Mouse (Mus musculus) embryonic fibroblast, embryonic 13.5 days (primary cell): ENCODE results near the gene Tst. TPM values are rescaled to one million over a fixed set of nuclear protein-coding genes. Genes with fewer than 3 reads are reported as not detected.

ENCODE experiments used
- H3K27ac ChIP-seq: 2 replicates; pipeline ENCODE4 v1.5.1; 2012; ENCODE audit warnings: low read length, control low read depth, inconsistent platforms; ENCODE audit not compliant: insufficient read depth
- H3K4me1 ChIP-seq: 2 replicates; pipeline ENCODE4 v1.6.1; 2011; ENCODE audit warnings: low read length; ENCODE audit not compliant: control insufficient read depth, insufficient read depth
- H3K4me3 ChIP-seq: 2 replicates; pipeline ENCODE4 v1.5.1; 2011; ENCODE audit warnings: mild to moderate bottlenecking, control low read depth, low read length; ENCODE audit not compliant: insufficient read depth
- CTCF ChIP-seq: IDR thresholded peaks from 2 replicates; pipeline ENCODE4 v1.5.1; 2011; ENCODE audit warnings: mild to moderate bottlenecking, control low read depth, low read length, moderate library complexity, borderline replicate concordance; ENCODE audit not compliant: insufficient read depth
- POLR2A ChIP-seq: IDR thresholded peaks from 2 replicates; pipeline ENCODE4 v1.6.1; 2011; ENCODE audit warnings: low read depth, mild to moderate bottlenecking, control low read depth, low read length, moderate library complexity
- polyA plus RNA-seq: library from polyadenylated mRNA; stranded (reverse); fragments of >200 nt; gene quantifications from 2 replicates; pipeline ENCODE4 v1.2.4, GENCODE M21; 2011; ENCODE audit warnings: low read depth; ENCODE audit not compliant: missing spikeins, insufficient read length

Tst gene
- polyA plus RNA-seq, 1 experiment: 3.5 TPM

DNA sequence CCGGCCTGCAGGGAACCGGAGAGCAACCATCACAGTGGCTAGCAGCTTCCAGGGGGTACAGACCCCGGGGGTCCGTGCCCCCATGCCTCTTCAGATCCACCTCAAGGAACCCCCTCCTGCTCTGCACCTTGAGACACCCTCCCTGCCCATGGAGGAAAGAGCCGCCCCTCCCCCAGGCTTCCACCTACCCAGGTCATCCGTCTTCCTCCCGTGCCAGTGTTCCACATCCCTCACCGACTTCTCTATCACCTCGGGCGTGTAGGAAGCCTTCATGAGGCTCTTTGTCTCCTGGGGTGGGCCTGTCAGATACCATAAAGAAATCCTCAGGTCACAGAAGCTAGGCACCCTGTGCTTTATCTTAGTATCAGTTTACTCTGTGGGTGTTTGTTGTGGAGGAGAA is 27.2 kb downstream of the Tst start:
- TF ChIP-seq POLR2A (no peak), CTCF (no peak)
- H3K27ac ChIP-seq: no peak overlapping the region
- no peaks in the 10 kb centered on the region for H3K4me1 ChIP-seq
- no peak overlapping the region for H3K4me3 ChIP-seq

DNA sequence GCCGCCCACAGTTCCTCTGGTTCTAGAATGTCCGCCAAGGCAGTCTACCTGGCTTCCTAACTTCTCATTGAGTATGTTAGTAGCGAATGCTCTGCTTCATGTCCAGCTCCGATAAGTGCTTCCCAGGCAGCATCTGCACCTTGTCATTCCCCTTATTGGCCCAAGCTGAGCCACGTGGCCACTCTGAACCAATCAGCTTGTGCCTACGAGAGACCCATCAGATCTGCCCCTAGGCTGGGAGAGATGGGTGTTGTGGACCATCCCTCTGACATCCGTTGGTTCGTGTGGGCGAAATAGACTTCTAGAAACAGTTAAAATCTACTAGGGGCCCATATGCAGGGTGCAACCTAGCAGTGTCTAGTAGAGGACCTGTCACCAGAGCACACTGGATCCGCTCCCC is 27.8 kb downstream of the Tst start:
- H3K4me1 ChIP-seq: no peaks in the 10 kb centered on the region
- H3K4me3 ChIP-seq: no peak overlapping the region
- H3K27ac ChIP-seq: no peak overlapping the region
- TF ChIP-seq POLR2A (no peak), CTCF (no peak)

DNA sequence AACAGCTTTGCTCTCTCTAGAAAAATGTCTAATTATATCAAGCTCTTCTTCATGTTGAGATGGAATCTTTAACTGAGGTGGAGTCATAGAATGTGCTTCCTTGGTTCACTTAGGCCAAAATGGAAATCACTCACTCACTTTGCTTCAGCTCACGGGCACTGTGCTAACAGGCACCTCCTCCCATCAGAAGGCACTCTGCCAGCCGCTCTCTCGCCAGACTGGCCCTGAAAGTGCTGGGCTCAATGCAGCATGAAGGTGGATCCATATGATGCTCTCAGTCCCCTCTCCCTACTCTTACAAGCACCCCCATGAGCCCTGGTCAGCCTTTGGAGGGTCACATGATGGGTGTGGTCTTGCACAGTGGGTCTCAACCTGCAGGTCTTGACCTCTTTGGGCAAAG is 31.5 kb downstream of the Tst start:
- H3K4me1 ChIP-seq: no peaks in the 10 kb centered on the region
- no peak overlapping the region for H3K4me3 ChIP-seq
- H3K27ac ChIP-seq: no peak overlapping the region
- TF ChIP-seq POLR2A: no peak
- no peak for TF ChIP-seq CTCF

DNA sequence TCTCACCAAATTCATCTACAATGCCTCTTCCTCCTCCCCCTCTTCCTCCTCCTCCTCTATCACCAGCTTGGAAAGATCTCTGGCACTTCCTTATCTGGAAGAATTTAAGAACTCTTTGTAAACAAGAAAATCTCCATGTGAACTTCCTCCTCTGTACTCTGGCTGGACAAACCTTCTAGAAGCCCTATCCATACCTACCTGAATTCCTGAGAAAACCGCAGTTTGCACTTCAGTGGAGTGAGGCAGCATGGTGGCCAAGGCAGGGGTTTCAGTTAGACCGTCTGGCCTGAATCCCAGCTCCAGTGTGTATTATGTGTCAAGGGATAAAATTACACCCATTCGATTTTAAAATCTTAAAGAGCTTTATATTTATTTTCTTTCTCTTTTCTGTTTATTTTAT is 32.9 kb downstream of the Tst start:
- H3K27ac ChIP-seq: no peak overlapping the region
- TF ChIP-seq POLR2A (no peak), CTCF (no peak)
- H3K4me1 ChIP-seq: no peaks in the 10 kb centered on the region
- H3K4me3 ChIP-seq: no peak overlapping the region

DNA sequence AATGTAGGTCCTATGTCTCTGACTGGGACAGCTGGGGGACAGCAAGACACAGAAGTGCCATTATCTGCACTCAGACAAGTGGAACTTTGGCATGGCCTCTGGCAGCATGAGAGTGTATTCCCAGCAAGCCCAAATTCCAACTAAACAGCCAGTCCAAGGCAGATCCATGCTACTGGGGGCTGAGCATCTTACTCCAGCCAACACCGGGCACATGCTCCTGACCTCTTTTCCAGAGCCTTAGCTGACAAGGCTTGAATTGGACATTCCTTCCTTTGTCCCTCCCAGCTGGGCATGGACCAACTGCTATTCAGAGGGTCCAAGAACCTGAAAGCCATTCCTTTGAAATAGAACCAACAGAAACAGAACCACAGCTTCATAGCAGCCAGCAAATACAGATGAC is 36.1 kb downstream of the Tst start:
- no peak for TF ChIP-seq CTCF
- TF ChIP-seq POLR2A: no peak
- Histone ChIP-seq H3K4me3 (no peak overlapping the region), H3K27ac (no peak overlapping the region), H3K4me1 (no peaks in the 10 kb centered on the region)

DNA sequence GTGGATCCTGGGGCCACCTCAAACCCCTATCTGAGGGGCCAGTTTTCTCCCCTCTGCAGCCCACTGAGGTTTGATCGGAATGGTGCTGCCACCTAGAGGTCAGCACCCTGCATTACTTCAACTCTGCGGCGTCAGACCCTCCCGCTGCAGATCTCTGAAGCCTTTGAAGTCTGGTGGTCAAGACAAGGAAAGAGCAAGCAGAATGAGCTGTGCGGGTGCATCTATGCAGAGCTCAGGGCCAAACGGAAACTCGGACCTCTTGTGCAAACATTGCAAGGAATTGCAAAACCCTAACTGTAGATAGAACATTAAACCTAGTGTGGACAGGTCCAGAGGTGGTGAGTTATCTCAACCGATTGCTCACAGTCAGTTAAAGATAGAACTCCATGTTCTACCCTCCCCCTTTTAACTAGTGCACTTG is 36.8 kb downstream of the Tst start:
- no peak overlapping the region for H3K27ac ChIP-seq
- no peak for TF ChIP-seq POLR2A
- peak; percentile 72 for TF ChIP-seq CTCF
- no peak overlapping the region for H3K4me3 ChIP-seq
- no peaks in the 10 kb centered on the region for H3K4me1 ChIP-seq

DNA sequence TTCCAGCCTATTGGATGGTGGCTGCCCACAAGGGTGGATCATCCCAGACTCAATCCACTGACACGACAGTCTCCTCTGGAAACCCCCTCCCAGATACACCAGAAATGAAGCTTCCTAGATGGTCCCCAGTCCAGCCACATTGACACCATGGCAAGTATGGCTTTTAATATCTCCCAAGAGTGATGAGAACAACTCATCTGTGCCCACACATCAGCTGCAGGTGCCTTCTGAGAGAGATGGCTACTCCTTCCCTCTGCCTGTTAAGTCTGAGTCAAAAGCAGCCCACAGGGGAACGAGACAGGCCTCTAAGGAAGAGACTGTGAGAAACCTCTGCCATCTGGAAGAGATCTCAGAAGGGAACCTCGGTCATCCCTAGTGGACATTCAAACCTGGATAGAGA is 37.9 kb downstream of the Tst start:
- H3K4me3 ChIP-seq: no peak overlapping the region
- no peak for TF ChIP-seq CTCF
- TF ChIP-seq POLR2A: no peak
- H3K27ac ChIP-seq: no peak overlapping the region
- no peaks in the 10 kb centered on the region for H3K4me1 ChIP-seq

DNA sequence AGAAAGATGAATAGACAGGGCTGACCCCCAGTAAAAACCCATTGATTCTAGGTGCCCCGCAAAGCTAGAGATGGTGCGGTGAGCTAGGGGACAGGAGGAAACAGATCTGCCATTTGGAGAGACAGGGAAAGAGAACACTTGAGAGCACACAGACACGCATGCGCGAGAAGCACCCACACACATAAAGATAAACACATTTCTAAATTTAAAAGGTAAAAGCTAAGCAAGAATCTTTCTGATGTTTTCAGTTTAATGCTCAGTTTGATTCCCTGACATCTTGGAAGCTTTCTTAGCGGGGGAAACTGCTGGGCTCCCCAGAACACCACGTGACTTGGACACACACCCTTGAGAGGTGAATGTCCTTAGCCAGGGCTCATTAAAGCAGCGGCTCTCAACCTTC is 38.8 kb downstream of the Tst start:
- Histone ChIP-seq H3K4me3 (no peak overlapping the region), H3K4me1 (no peaks in the 10 kb centered on the region), H3K27ac (no peak overlapping the region)
- TF ChIP-seq POLR2A (no peak), CTCF (no peak)

DNA sequence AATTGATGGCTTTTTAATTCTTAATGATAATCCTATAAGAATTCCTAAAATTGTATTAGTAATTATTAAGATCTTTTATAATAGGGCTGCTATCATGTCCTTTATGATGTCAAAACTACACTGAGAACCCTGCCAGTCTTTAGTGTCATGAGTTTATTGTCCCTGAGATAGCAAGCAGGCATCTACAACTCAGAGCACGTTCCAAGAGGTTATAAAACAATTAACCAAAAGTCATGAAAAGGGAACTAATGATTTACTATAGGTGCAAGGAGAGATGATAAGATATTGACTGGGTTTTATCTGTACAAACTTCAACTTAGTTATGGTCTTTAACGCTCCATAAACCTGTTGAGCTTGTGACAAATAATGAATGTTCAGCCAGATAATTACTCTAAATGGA is 39.8 kb downstream of the Tst start:
- no peak for TF ChIP-seq POLR2A
- no peak for TF ChIP-seq CTCF
- Histone ChIP-seq H3K27ac (no peak overlapping the region), H3K4me1 (no peaks in the 10 kb centered on the region), H3K4me3 (no peak overlapping the region)

DNA sequence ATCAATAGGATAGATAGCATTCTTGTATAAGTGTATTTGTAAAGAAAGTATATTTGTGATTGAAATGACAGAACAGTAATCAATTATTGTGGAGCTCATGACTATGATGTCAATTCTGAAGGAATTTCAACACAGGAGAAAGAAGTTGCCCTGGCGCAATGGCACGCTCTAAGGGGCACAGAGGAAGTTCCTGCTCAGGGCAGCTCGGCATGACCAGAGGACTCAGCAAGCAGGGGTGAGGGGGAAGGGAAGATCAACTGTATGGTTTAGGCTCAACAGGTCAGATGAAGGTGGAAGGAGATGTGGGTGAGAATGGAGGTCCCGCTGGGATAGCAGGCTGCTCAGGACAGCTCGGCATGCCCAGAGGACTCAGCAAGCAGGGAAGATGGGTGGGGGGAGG is 50.2 kb downstream of the Tst start:
- TF ChIP-seq POLR2A (no peak), CTCF (no peak)
- Histone ChIP-seq H3K4me1 (no peaks in the 10 kb centered on the region), H3K27ac (no peak overlapping the region), H3K4me3 (no peak overlapping the region)

DNA sequence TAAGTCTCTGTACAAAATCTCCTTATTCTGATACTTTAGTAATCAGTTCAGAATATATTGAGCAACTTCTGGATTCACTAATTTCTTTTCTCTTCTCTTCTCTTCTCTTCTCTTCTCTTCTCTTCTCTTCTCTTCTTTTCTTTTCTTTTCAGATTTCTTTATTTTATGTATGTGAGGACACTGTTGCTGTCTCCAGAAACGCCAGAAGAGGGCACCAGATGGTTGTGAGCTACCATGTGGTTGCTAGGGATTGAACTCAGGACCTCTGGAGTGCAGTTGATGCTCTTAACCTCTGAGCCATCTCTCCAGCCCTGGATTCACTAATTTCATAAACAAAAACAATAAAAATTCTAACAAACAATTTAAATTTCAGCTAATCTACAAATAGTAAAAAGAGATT is 50.7 kb downstream of the Tst start:
- peak; percentile 46; the same call in 1 of the 2 replicates for TF ChIP-seq CTCF
- no peak for TF ChIP-seq POLR2A
- Histone ChIP-seq H3K4me1 (no peaks in the 10 kb centered on the region), H3K27ac (no peak overlapping the region), H3K4me3 (no peak overlapping the region)
